Mouse (Mus musculus) MEL (cell line): ENCODE results near the gene Htr2b. TPM values are rescaled to one million over a fixed set of nuclear protein-coding genes. Genes with fewer than 3 reads are reported as not detected.

Experiments
- DNase-seq: peaks from one replicate; pipeline ENCODE4 v3.0.0; 2011; ENCODE audit warnings: low read depth, low spot score
- H3K27ac ChIP-seq: 2 replicates; pipeline ENCODE4 v1.5.1; 2012; ENCODE audit warnings: low read depth, mild to moderate bottlenecking, control low read depth, low read length, moderate library complexity; ENCODE audit not compliant: control insufficient read depth
- H3K27me3 ChIP-seq, 2 experiments: fragments of 150-350 bp in 1 of 2; sonication (generic) in 1 of 2; 2 replicates each; pipeline ENCODE4 v1.6.1; 2012; ENCODE audit warnings: low read length in 2 of 2, mild to moderate bottlenecking in 2 of 2, improper control_type of control experiment in 1 of 2, moderate library complexity in 1 of 2; ENCODE audit not compliant: insufficient read depth in 2 of 2, control insufficient read depth in 1 of 2
- H3K36me3 ChIP-seq, 2 experiments: 2 replicates each; pipeline ENCODE4 v1.6.1; 2012 to 2014; ENCODE audit warnings: low read length in 2 of 2, improper control_type of control experiment in 1 of 2, inconsistent platforms in 1 of 2, mild to moderate bottlenecking in 1 of 2; ENCODE audit not compliant: insufficient read depth in 2 of 2, control insufficient read depth in 1 of 2
- H3K4me1 ChIP-seq, 2 experiments: fragments of 150-350 bp in 1 of 2; sonication (generic) in 1 of 2; 2 replicates each; pipeline ENCODE4 v1.6.1; 2012; ENCODE audit warnings: low read length in 2 of 2, improper control_type of control experiment in 1 of 2, mild to moderate bottlenecking in 1 of 2; ENCODE audit not compliant: insufficient read depth in 2 of 2, control insufficient read depth in 1 of 2
- H3K4me3 ChIP-seq, 2 experiments: fragments of 150-350 bp in 1 of 2; sonication (generic) in 1 of 2; 2 replicates each; pipeline ENCODE4 v1.5.1; 2012; ENCODE audit warnings: low read depth in 2 of 2, low read length in 2 of 2, mild to moderate bottlenecking in 2 of 2, moderate library complexity in 2 of 2, control low read depth in 1 of 2, improper control_type of control experiment in 1 of 2; ENCODE audit not compliant: control insufficient read depth in 1 of 2, insufficient read depth in 1 of 2
- H3K79me2 ChIP-seq: 2 replicates; pipeline ENCODE4 v1.6.1; 2012; ENCODE audit warnings: mild to moderate bottlenecking, low read length, moderate library complexity; ENCODE audit not compliant: control insufficient read depth, poor library complexity, insufficient read depth
- H3K9ac ChIP-seq: 2 replicates; pipeline ENCODE4 v1.6.1; 2012; ENCODE audit warnings: low read depth, mild to moderate bottlenecking, control low read depth, low read length, moderate library complexity; ENCODE audit not compliant: control insufficient read depth, poor library complexity, severe bottlenecking
- H3K9me3 ChIP-seq: fragments of 150-350 bp; sonication (generic); replicated peaks from 2 replicates; pipeline ENCODE4 v1.6.1; 2012; ENCODE audit warnings: mild to moderate bottlenecking, low read length, improper control_type of control experiment, moderate library complexity; ENCODE audit not compliant: insufficient read depth
- BHLHE40 ChIP-seq: IDR thresholded peaks from 2 replicates; pipeline ENCODE4 v1.6.1; 2012; ENCODE audit warnings: low read depth, mild to moderate bottlenecking, inconsistent platforms, low read length, improper control_type of control experiment, borderline replicate concordance
- ETS1 ChIP-seq: IDR thresholded peaks from 2 replicates; pipeline ENCODE4 v1.6.1; 2012; ENCODE audit warnings: low read depth, mild to moderate bottlenecking, inconsistent platforms, low read length, improper control_type of control experiment, moderate library complexity
- JUND ChIP-seq: IDR thresholded peaks from 2 replicates; pipeline ENCODE4 v1.6.1; 2011; ENCODE audit warnings: low read depth, mild to moderate bottlenecking, improper control_type of control experiment, low read length
- MAX ChIP-seq: IDR thresholded peaks from 2 replicates; pipeline ENCODE4 v1.6.1; 2011; ENCODE audit warnings: low read length, improper control_type of control experiment
- MAZ ChIP-seq: IDR thresholded peaks from 2 replicates; pipeline ENCODE4 v1.6.1; 2012; ENCODE audit warnings: low read depth, mild to moderate bottlenecking, inconsistent platforms, low read length, improper control_type of control experiment
- MXI1 ChIP-seq: IDR thresholded peaks from 2 replicates; pipeline ENCODE4 v1.6.1; 2011; ENCODE audit warnings: mild to moderate bottlenecking, low read depth, low read length, improper control_type of control experiment
- MYB ChIP-seq: IDR thresholded peaks from 2 replicates; pipeline ENCODE4 v1.6.1; 2011; ENCODE audit warnings: mild to moderate bottlenecking, low read depth, low read length, improper control_type of control experiment
- POLR2AphosphoS2 ChIP-seq: IDR thresholded peaks from 2 replicates; pipeline ENCODE4 v1.6.1; 2011; ENCODE audit warnings: low read length, improper control_type of control experiment
- RAD21 ChIP-seq: IDR thresholded peaks from 2 replicates; pipeline ENCODE4 v1.6.1; 2011; ENCODE audit warnings: mild to moderate bottlenecking, low read depth, low read length, improper control_type of control experiment
- RCOR1 ChIP-seq: IDR thresholded peaks from 2 replicates; pipeline ENCODE4 v1.6.1; 2012; ENCODE audit warnings: low read depth, mild to moderate bottlenecking, inconsistent platforms, low read length, improper control_type of control experiment
- TAL1 ChIP-seq: IDR thresholded peaks from 2 replicates; pipeline ENCODE4 v1.6.1; 2012; ENCODE audit warnings: mild to moderate bottlenecking, inconsistent platforms, low read length, moderate library complexity, mixed read lengths
- TCF12 ChIP-seq: IDR thresholded peaks from 2 replicates; pipeline ENCODE4 v1.6.1; 2014; ENCODE audit warnings: low read depth, mild to moderate bottlenecking, inconsistent platforms, low read length, improper control_type of control experiment, moderate library complexity
- UBTF ChIP-seq: IDR thresholded peaks from 2 replicates; pipeline ENCODE4 v1.6.1; 2012; ENCODE audit warnings: low read depth, mild to moderate bottlenecking, inconsistent platforms, low read length, improper control_type of control experiment, moderate library complexity, borderline replicate concordance; ENCODE audit not compliant: insufficient read depth
- USF1 ChIP-seq: IDR thresholded peaks from 2 replicates; pipeline ENCODE4 v1.6.1; 2014; ENCODE audit warnings: low read depth, mild to moderate bottlenecking, inconsistent platforms, low read length, improper control_type of control experiment, moderate library complexity
- ZMIZ1 ChIP-seq: IDR thresholded peaks from 2 replicates; pipeline ENCODE4 v1.6.1; 2012; ENCODE audit warnings: low read depth, mild to moderate bottlenecking, inconsistent platforms, low read length, improper control_type of control experiment, moderate library complexity
- ZNF384 ChIP-seq: IDR thresholded peaks from 2 replicates; pipeline ENCODE4 v1.6.1; 2012; ENCODE audit warnings: low read depth, mild to moderate bottlenecking, inconsistent platforms, low read length, improper control_type of control experiment
- polyA plus RNA-seq, 2 experiments: library from polyadenylated mRNA; stranded (reverse) in 1 of 2; unstranded in 1 of 2; fragments of >175 nt in 1 of 2; fragments of >200 nt in 1 of 2; gene quantifications; 2 replicates each; pipeline versions ENCODE4 v1.2.1 to v1.2.4; 2012; ENCODE audit warnings: low replicate concordance in 2 of 2, low read depth in 1 of 2; ENCODE audit not compliant: insufficient read length in 2 of 2, insufficient read depth in 1 of 2, missing spikeins in 1 of 2
- total RNA-seq: library from RNA; depleted of rRNA; stranded (reverse); fragments of 300-350 nt; gene quantifications from 2 replicates; pipeline ENCODE4 v1.2.3, GENCODE M21; 2012

The Htr2b gene
- total and polyA plus RNA-seq, 3 experiments: 0.15 to 0.22 TPM; not detected in 1

- Histone ChIP-seq H3K4me1 (peaks cover 3 to 7% of the 10 kb centered on the region in 2 experiments; a peak in 2 of 4 replicates), H3K79me2 (no peaks in the 10 kb centered on the region; the same call in 1 of the 2 replicates), H3K4me3 (no peak overlapping the region), H3K9ac (no peak overlapping the region), H3K27ac (no peak overlapping the region), H3K9me3 (no peaks in the 10 kb centered on the region), H3K36me3 (peaks cover 0 to 5% of the 10 kb centered on the region in 2 experiments; a peak in 2 of 4 replicates), H3K27me3 (no peaks in the 10 kb centered on the region)
- DNase-seq: no peak
- TF ChIP-seq MAX (no peak), POLR2AphosphoS2 (no peak)
Measured at GRCm38 (mm10) chr1:86151376-86151775, 39.6 kb upstream of the Htr2b start.

GRCm38 (mm10) chr1:86150929-86151328 lies 39.2 kb upstream of the Htr2b start:
- Histone ChIP-seq H3K36me3 (peaks cover 0 to 5% of the 10 kb centered on the region in 2 experiments; a peak in 2 of 4 replicates), H3K9ac (no peak overlapping the region), H3K4me1 (peaks cover 3 to 7% of the 10 kb centered on the region in 2 experiments; a peak in 2 of 4 replicates), H3K4me3 (no peak overlapping the region), H3K27ac (no peak overlapping the region), H3K27me3 (no peaks in the 10 kb centered on the region), H3K9me3 (no peaks in the 10 kb centered on the region), H3K79me2 (no peaks in the 10 kb centered on the region; the same call in 1 of the 2 replicates)
- no peak for DNase-seq
- TF ChIP-seq ZNF384 (no peak), USF1 (peak; percentile 52; the same call in 1 of the 2 replicates)
- TF ChIP-seq, all 39 proteins: peak for 1

GRCm38 (mm10) chr1:86148161-86148560 lies 36.4 kb upstream of the Htr2b start:
- TF ChIP-seq UBTF (no peak), ZMIZ1 (no peak), RAD21 (no peak), MXI1 (no peak), ETS1 (no peak), BHLHE40 (no peak), JUND (no peak), MAZ (no peak), MAX (no peak), MYB (no peak), TCF12 (no peak), RCOR1 (no peak), TAL1 (no peak)
- no peak for DNase-seq

More at GRCm38 (mm10) chr1:86148161-86148560, 36.4 kb upstream of the Htr2b start:
- no peaks in the 10 kb centered on the region for H3K27me3 ChIP-seq
- no peaks in the 10 kb centered on the region; a peak in 1 of 4 replicates for H3K36me3 ChIP-seq
- H3K4me1 ChIP-seq: no peaks in the 10 kb centered on the region
- no peaks in the 10 kb centered on the region for H3K79me2 ChIP-seq
- no peak overlapping the region for H3K4me3 ChIP-seq
- H3K27ac ChIP-seq: no peak overlapping the region
- H3K9ac ChIP-seq: no peak overlapping the region
- no peaks in the 10 kb centered on the region for H3K9me3 ChIP-seq
